Mouse (Mus musculus): Measurements from ENCODE around the gene Csf3r. TPM values are rescaled to one million over a fixed set of nuclear protein-coding genes. Genes with fewer than 3 reads are reported as not detected.

The Csf3r gene
- polyA plus RNA-seq, 1 experiment = 40.2 TPM

DNA sequence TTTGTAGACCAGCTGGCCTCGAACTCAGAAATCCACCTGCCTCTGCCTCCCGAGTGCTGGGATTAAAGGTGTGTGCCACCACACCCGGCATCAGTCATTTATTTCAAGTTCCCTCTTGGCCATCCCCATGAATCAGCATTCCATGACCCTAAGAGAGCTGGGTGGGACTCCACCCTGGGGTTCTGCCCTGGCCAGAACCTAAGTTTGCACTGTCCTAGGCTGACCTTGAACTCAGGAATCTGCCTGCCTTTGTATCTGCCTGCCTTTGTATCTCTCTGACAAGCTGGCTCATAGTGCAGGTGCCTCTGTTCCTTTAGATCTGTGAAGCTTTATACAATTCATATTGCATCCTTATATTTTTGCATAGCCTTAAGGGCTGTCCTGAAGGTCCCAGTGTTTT lies 32.1 kb upstream of the Csf3r start:
- no peak overlapping the region for H3K27ac ChIP-seq (ENCODE audit: insufficient read depth, low read length)
- TF ChIP-seq POLR2A (IDR thresholded peaks at IDR 0.05; ENCODE audit: low read depth, low read length) (no peak), CTCF (IDR thresholded peaks at IDR 0.05; ENCODE audit: extremely low read depth, insufficient read depth, insufficient read length, insufficient replicate concordance) (no peak)
- H3K4me1 ChIP-seq (ENCODE audit: control insufficient read depth, insufficient read depth, insufficient read length) = no peaks in the 10 kb centered on the region
- no peaks in the 10 kb centered on the region for H3K36me3 ChIP-seq (ENCODE audit: control insufficient read depth, insufficient read depth, low read length)
- no peaks in the 10 kb centered on the region for H3K27me3 ChIP-seq (ENCODE audit: control insufficient read depth, insufficient read depth, low read length)
- 73% methylated on average over 3 of the region's 3 CpGs for WGBS
- H3K4me3 ChIP-seq (ENCODE audit: extremely low read depth, insufficient read depth, insufficient read length) = no peak overlapping the region
- DNase-seq (ENCODE audit: low read depth in 1 of 2, low spot score in 2 of 2) = no peak

DNA sequence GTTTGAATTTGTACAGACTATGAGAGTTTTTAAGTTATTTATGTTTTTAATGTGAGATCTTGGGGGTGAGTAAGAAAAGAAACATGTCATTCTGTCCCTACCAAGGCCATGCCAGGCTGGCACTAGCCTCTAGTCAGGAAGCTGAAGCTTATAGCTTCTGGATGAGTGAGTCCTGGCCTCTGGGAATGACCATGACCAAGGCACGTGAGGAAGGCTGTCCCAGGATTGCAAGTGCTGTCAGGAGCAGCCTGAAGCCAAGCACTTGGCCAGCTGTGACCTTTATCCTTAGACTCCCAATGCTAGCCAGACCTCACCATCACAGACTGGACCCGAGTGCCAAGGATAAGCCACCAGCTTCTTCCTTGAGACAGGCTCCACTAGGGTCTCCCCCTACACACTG lies 31.4 kb upstream of the Csf3r start:
- Histone ChIP-seq H3K36me3 (ENCODE audit: control insufficient read depth, insufficient read depth, low read length) (no peaks in the 10 kb centered on the region), H3K4me1 (ENCODE audit: control insufficient read depth, insufficient read depth, insufficient read length) (no peaks in the 10 kb centered on the region), H3K27me3 (ENCODE audit: control insufficient read depth, insufficient read depth, low read length) (no peaks in the 10 kb centered on the region), H3K27ac (ENCODE audit: insufficient read depth, low read length) (no peak overlapping the region), H3K4me3 (ENCODE audit: extremely low read depth, insufficient read depth, insufficient read length) (no peak overlapping the region)
- DNase-seq (ENCODE audit: low read depth in 1 of 2, low spot score in 2 of 2) = no peak
- TF ChIP-seq POLR2A (IDR thresholded peaks at IDR 0.05; ENCODE audit: low read depth, low read length) (no peak), CTCF (IDR thresholded peaks at IDR 0.05; ENCODE audit: extremely low read depth, insufficient read depth, insufficient read length, insufficient replicate concordance) (no peak)
- 59% methylated on average over 2 of the region's 2 CpGs for WGBS

DNA sequence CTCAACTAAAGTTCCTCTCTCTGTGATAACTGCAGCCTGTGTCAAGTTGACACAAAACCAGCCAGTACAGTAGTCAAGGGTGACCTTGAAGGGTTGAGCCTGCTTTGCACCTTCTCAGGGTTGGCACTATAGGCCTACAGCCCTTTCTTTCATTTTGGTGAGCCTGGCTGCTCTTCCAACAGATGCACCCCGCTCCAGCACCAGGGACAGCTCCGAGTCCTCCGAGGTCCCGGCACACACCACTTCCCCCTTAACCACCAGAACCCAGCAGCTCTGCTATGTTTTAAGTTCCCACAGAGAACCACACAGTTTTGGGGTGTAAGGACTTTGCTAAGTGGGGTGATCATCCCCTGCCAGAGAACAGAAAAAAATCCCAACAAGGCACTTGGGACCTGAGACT lies 27.8 kb upstream of the Csf3r start:
- WGBS = 5% methylated on average over 4 of the region's 4 CpGs
- H3K4me1 ChIP-seq (ENCODE audit: control insufficient read depth, insufficient read depth, insufficient read length) = no peaks in the 10 kb centered on the region
- DNase-seq (ENCODE audit: low read depth in 1 of 2, low spot score in 2 of 2) = no peak
- H3K4me3 ChIP-seq (ENCODE audit: extremely low read depth, insufficient read depth, insufficient read length) = no peak overlapping the region
- TF ChIP-seq CTCF (IDR thresholded peaks at IDR 0.05; ENCODE audit: extremely low read depth, insufficient read depth, insufficient read length, insufficient replicate concordance) = no peak
- TF ChIP-seq POLR2A (IDR thresholded peaks at IDR 0.05; ENCODE audit: low read depth, low read length) = no peak
- H3K36me3 ChIP-seq (ENCODE audit: control insufficient read depth, insufficient read depth, low read length) = no peaks in the 10 kb centered on the region
- H3K27ac ChIP-seq (ENCODE audit: insufficient read depth, low read length) = no peak overlapping the region
- H3K27me3 ChIP-seq (ENCODE audit: control insufficient read depth, insufficient read depth, low read length) = no peaks in the 10 kb centered on the region

DNA sequence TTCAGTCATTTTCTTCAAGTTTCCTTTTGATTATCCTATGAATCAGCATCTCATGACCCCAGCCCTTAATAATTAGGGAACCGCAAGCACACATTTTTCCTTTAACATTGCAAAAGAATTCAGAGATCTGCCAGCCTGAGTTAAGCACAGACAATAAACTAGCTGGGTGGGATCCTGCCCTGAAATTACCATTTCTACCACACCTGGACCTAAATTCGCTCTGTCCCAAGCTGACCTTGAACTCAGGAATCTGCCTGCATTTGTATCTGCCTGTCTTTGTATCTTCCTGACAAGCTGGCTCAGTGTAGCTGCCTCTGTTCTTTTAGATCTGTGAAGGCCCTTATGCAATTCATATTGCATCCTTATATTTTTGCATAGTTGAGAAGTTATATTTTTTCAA lies 26.5 kb upstream of the Csf3r start:
- no peak for DNase-seq (ENCODE audit: low read depth in 1 of 2, low spot score in 2 of 2)
- H3K4me3 ChIP-seq (ENCODE audit: extremely low read depth, insufficient read depth, insufficient read length) = no peak overlapping the region
- WGBS = 84% methylated on average over 2 of the region's 2 CpGs
- H3K4me1 ChIP-seq (ENCODE audit: control insufficient read depth, insufficient read depth, insufficient read length) = no peaks in the 10 kb centered on the region
- no peaks in the 10 kb centered on the region for H3K27me3 ChIP-seq (ENCODE audit: control insufficient read depth, insufficient read depth, low read length)
- TF ChIP-seq POLR2A (IDR thresholded peaks at IDR 0.05; ENCODE audit: low read depth, low read length) (no peak), CTCF (IDR thresholded peaks at IDR 0.05; ENCODE audit: extremely low read depth, insufficient read depth, insufficient read length, insufficient replicate concordance) (no peak)
- H3K27ac ChIP-seq (ENCODE audit: insufficient read depth, low read length) = no peak overlapping the region
- H3K36me3 ChIP-seq (ENCODE audit: control insufficient read depth, insufficient read depth, low read length) = no peaks in the 10 kb centered on the region

DNA sequence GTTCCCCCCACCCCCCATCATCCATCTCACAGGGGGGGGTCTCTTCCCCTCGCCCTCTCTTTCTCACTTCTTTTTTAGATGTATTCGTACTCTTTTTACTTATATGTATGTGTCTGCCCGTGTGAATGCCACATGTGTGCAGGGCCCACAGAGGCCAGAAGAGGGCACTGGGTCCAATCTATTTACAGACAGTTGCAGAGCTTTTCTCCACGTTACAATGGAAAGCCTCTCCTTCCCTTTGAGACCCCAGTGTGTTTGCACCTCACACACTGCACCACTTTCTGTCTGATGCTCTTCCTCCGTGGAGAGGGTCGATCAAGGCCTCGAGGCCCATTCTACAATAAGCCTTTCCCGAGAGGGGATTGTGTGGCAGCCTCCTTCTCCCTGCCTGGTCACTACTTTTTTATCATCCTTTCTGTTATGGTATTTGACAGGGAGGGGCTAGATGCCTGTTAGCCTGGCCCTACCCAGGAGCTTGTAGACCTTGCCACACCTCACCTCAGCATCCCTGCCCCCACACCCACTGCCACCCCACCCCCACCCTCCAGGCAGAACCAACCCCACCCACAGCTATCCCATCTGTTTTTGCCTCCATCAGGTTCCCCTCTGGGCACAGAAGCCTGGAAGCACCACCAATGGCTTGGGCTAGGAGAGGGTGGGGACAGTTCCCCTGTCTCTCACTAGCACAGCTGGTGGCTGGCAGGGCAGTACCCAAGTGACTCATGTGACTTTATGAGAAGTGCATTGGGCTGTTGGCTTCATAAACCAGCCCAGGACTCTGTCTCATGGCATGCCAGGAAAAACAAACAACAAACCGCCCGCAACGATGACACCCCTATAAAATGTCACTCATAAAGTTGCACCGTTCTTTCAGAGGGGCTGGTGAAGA lies 22.8 kb upstream of the Csf3r start:
- Histone ChIP-seq H3K27ac (ENCODE audit: insufficient read depth, low read length) (no peak overlapping the region), H3K27me3 (ENCODE audit: control insufficient read depth, insufficient read depth, low read length) (no peaks in the 10 kb centered on the region), H3K4me3 (ENCODE audit: extremely low read depth, insufficient read depth, insufficient read length) (no peak overlapping the region), H3K4me1 (ENCODE audit: control insufficient read depth, insufficient read depth, insufficient read length) (no peaks in the 10 kb centered on the region), H3K36me3 (ENCODE audit: control insufficient read depth, insufficient read depth, low read length) (no peaks in the 10 kb centered on the region)
- no peak for DNase-seq (ENCODE audit: low read depth in 1 of 2, low spot score in 2 of 2)
- TF ChIP-seq POLR2A (IDR thresholded peaks at IDR 0.05; ENCODE audit: low read depth, low read length) = no peak
- no peak for TF ChIP-seq CTCF (IDR thresholded peaks at IDR 0.05; ENCODE audit: extremely low read depth, insufficient read depth, insufficient read length, insufficient replicate concordance)
- WGBS = 87% methylated on average over 12 of the region's 12 CpGs

DNA sequence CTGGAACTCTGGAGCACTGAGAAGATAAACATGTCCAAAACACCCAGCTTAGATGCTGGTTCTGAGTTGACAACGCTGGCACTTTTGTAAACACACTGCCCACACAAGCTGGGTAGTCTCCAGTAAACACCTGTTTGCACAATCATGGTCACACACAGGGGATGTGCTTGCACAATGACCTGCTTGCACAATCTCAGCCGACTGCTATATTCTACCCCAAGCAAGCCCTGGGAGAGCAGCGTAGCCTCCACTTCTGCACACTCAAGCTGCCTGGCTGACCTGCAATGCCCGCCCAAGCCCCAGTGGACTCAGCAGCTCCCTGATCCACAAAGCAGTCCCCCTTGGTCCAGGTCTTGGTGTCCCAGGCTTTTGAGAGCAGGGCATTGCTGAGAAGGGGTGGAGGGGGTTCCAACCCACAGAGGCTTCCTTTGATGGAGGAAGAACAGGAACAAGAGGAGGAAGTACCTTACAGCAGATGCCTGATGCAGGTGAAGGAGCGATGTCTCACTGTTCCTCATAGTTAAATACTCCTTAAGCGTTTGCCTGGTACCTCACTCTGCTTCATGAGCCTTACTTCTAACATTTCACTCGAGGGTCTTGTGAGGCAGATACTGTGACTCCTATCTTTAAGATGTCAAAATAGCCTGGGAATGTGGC lies 6.5 kb upstream of the Csf3r start:
- Histone ChIP-seq H3K36me3 (ENCODE audit: control insufficient read depth, insufficient read depth, low read length) (no peaks in the 10 kb centered on the region), H3K4me3 (ENCODE audit: extremely low read depth, insufficient read depth, insufficient read length) (no peak overlapping the region), H3K4me1 (ENCODE audit: control insufficient read depth, insufficient read depth, insufficient read length) (no peaks in the 10 kb centered on the region; the same call in 1 of the 2 replicates), H3K27ac (ENCODE audit: insufficient read depth, low read length) (no peak overlapping the region), H3K27me3 (ENCODE audit: control insufficient read depth, insufficient read depth, low read length) (no peaks in the 10 kb centered on the region)
- WGBS = 82% methylated on average over 7 of the region's 7 CpGs
- TF ChIP-seq CTCF (IDR thresholded peaks at IDR 0.05; ENCODE audit: extremely low read depth, insufficient read depth, insufficient read length, insufficient replicate concordance) (no peak), POLR2A (IDR thresholded peaks at IDR 0.05; ENCODE audit: low read depth, low read length) (no peak)
- DNase-seq (ENCODE audit: low read depth in 1 of 2, low spot score in 2 of 2) = no peak

Data from spleen, adult 2 months (tissue).